Mouse (Mus musculus) activated CD4-positive, CD25-positive, alpha-beta regulatory T cell, adult 9 weeks (primary cell): ENCODE measurements around the gene Bpifb1. TPM values are rescaled to one million over a fixed set of nuclear protein-coding genes. Genes with fewer than 3 reads are reported as not detected.

Experiments
- polyA plus RNA-seq: library from polyadenylated mRNA; unstranded; fragments of 100-300 nt; shearing (Covaris generic); gene quantifications from one replicate; pipeline ENCODE4 v1.2.1, GENCODE M21; 2017

Bpifb1 gene
- polyA plus RNA-seq = not detected

GRCm38 (mm10) chr2:154190546-154191258 lies at the start of gene Bpifb1:
TSS of gene Bpifb1 (plus strand) at chr2:154190818.

GRCm38 (mm10) chr2:154142580-154142979 lies 48.0 kb upstream of the Bpifb1 start, which contains the start of gene Bpifa1:
TSS of gene Bpifa1 (plus strand) at chr2:154142880.

GRCm38 (mm10) chr2:154162307-154162706 lies 28.3 kb upstream of the Bpifb1 start, which contains the start of gene Bpifa5:
TSS of gene Bpifa5 (plus strand) at chr2:154162607.

GRCm38 (mm10) chr2:154223265-154223916 lies 32.8 kb downstream of the Bpifb1 start, which contains the start of gene Bpifb5:
TSS of gene Bpifb5 (plus strand) at chr2:154223742.

GRCm38 (mm10) chr2:154257554-154257953 lies 66.9 kb downstream of the Bpifb1 start, which contains the start of gene Bpifb9a:
TSS of gene Bpifb9a (plus strand) at chr2:154257854.

Other genes with a start within 250 kb of the Bpifb1 start
- not detected for gene Bpifa6, start 215.9 kb upstream of the Bpifb1 start, polyA plus RNA-seq
- gene Bpifa2, start 182.6 kb upstream of the Bpifb1 start, polyA plus RNA-seq = 0.45 TPM
- gene Bpifa3, start 60.5 kb upstream of the Bpifb1 start, polyA plus RNA-seq = not detected
- gene Bpifa1, start 47.9 kb upstream of the Bpifb1 start, polyA plus RNA-seq = not detected
- not detected for gene Bpifa5, start 28.2 kb upstream of the Bpifb1 start, polyA plus RNA-seq
- gene Bpifb5, start 32.9 kb downstream of the Bpifb1 start, polyA plus RNA-seq = not detected
- gene Bpifb9a, start 67.0 kb downstream of the Bpifb1 start, polyA plus RNA-seq = not detected
- not detected for gene Bpifb9b, start 116.4 kb downstream of the Bpifb1 start, polyA plus RNA-seq
- 17.7 TPM for gene Cdk5rap1, start 182.2 kb downstream of the Bpifb1 start, polyA plus RNA-seq
- not detected for gene Snta1, start 217.3 kb downstream of the Bpifb1 start, polyA plus RNA-seq
- 11.5 TPM for gene Cbfa2t2, start 245.7 kb downstream of the Bpifb1 start, polyA plus RNA-seq